Mouse (Mus musculus) heart, embryonic 15.5 days (tissue): Measurements from ENCODE around the gene Polk. TPM values are rescaled to one million over a fixed set of nuclear protein-coding genes. Genes with fewer than 3 reads are reported as not detected.

ENCODE experiments used
- ATAC-seq: fragments of 200-750 bp; cut with Nextera tagmentation; replicated peaks from 2 replicates; pipeline ENCODE4 v1.8.0; 2017; ENCODE audit warnings: low read depth, moderate TSS enrichment; ENCODE audit not compliant: insufficient number of reproducible peaks, insufficient read depth, low FRiP score
- H3K27ac ChIP-seq: fragments of 300-500 bp; sonication (generic); 2 replicates; pipeline ENCODE4 v1.5.1; 2015; ENCODE audit warnings: mild to moderate bottlenecking, inconsistent platforms
- H3K27me3 ChIP-seq: fragments of 300-500 bp; sonication (generic); 2 replicates; pipeline ENCODE4 v1.6.1; 2015; ENCODE audit warnings: inconsistent platforms
- H3K36me3 ChIP-seq: fragments of 300-500 bp; sonication (generic); 2 replicates; pipeline ENCODE4 v1.6.1; 2015; ENCODE audit warnings: mild to moderate bottlenecking, inconsistent platforms
- H3K4me1 ChIP-seq: fragments of 300-500 bp; sonication (generic); replicated peaks from 2 replicates; pipeline ENCODE4 v1.6.1; 2015; ENCODE audit warnings: inconsistent platforms
- H3K4me2 ChIP-seq: fragments of 300-500 bp; sonication (generic); 2 replicates; pipeline ENCODE4 v1.6.1; 2015; ENCODE audit warnings: inconsistent platforms, mild to moderate bottlenecking, moderate library complexity
- H3K4me3 ChIP-seq: fragments of 300-500 bp; sonication (generic); 2 replicates; pipeline ENCODE4 v1.5.1; 2015; ENCODE audit warnings: mild to moderate bottlenecking, inconsistent platforms
- H3K9ac ChIP-seq: fragments of 300-500 bp; sonication (generic); 2 replicates; pipeline ENCODE4 v1.6.1; 2015; ENCODE audit warnings: mild to moderate bottlenecking, inconsistent platforms
- H3K9me3 ChIP-seq: fragments of 300-500 bp; sonication (generic); replicated peaks from 2 replicates; pipeline ENCODE4 v1.6.1; 2016; ENCODE audit warnings: inconsistent platforms
- WGBS: fragments of 180-500 bp; shearing (Covaris S2); methylation state at CpG from one replicate; pipeline ENCODE4 v1.1.7; 2015; ENCODE audit warnings: mixed read lengths; 5-methylcytosine and 5-hydroxymethylcytosine counted together
- polyA plus RNA-seq: library from polyadenylated mRNA; unstranded; fragments of >200 nt; fragmentation: Nextera tagmentation; extraction: Ambion mirVana; gene quantifications from 2 replicates; pipeline ENCODE4 v1.2.1, GENCODE M21; 2015

The Polk gene
- polyA plus RNA-seq, 1 experiment from 2014 or later = 6.4 TPM

GRCm38 (mm10) chr13:96505661-96506060 is 36.7 kb downstream of the Polk start:
- 77% methylated on average over 4 of the region's 4 CpGs for WGBS
- Histone ChIP-seq H3K4me2 (no peak overlapping the region), H3K4me3 (no peak overlapping the region), H3K27ac (no peak overlapping the region), H3K4me1 (peaks cover 10% of the 10 kb centered on the region; the same call in 1 of the 2 replicates), H3K9ac (no peak overlapping the region), H3K9me3 (no peaks in the 10 kb centered on the region), H3K36me3 (peaks cover 3% of the 10 kb centered on the region; the same call in 1 of the 2 replicates), H3K27me3 (no peaks in the 10 kb centered on the region)
- no peak for ATAC-seq

DNA sequence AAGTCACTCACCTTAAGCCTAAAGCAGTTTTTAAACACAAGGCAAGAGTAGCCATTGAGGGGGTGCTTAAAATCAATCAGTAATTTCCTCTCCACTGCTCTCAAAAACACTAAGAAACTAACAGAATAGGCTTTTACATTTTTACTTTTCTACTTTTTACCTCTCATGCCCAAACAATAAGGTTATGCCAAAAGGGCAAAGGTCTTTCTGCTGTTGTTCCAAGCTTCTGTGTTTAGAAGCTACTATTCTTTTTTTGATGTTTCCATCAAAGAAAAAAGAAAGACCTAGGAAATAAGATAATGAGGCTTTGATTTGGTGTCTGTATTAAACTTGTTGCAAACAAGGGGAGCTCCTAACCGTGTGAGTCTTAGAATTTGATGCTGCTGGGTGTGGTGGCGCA is 42.5 kb downstream of the Polk start:
- Histone ChIP-seq H3K4me2 (no peak overlapping the region), H3K27ac (no peak overlapping the region), H3K9ac (no peak overlapping the region), H3K4me3 (no peak overlapping the region), H3K27me3 (no peaks in the 10 kb centered on the region), H3K36me3 (peaks cover 9% of the 10 kb centered on the region; the same call in 1 of the 2 replicates), H3K4me1 (peaks cover 3% of the 10 kb centered on the region; the same call in 1 of the 2 replicates), H3K9me3 (no peaks in the 10 kb centered on the region)
- no peak for ATAC-seq
- 87% methylated on average over 2 of the region's 2 CpGs for WGBS

GRCm38 (mm10) chr13:96496630-96497029 is 45.7 kb downstream of the Polk start:
- Histone ChIP-seq H3K9me3 (no peaks in the 10 kb centered on the region), H3K27me3 (no peaks in the 10 kb centered on the region), H3K4me3 (no peak overlapping the region), H3K36me3 (peaks cover 9% of the 10 kb centered on the region; the same call in 1 of the 2 replicates), H3K27ac (no peak overlapping the region), H3K4me1 (no peaks in the 10 kb centered on the region), H3K4me2 (no peak overlapping the region), H3K9ac (no peak overlapping the region)
- ATAC-seq = no peak
- 80% methylated on average over 8 of the region's 8 CpGs for WGBS

GRCm38 (mm10) chr13:96490433-96490832 is 51.9 kb downstream of the Polk start, which contains the start of gene Gm17622:
Gm17622 (plus strand) TSS chr13:96490733.
- WGBS = 93% methylated on average over 3 of the region's 3 CpGs
- no peak for ATAC-seq

GRCm38 (mm10) chr13:96487968-96488367 is 54.4 kb downstream of the Polk start:
- H3K4me1 ChIP-seq = no peaks in the 10 kb centered on the region
- H3K27ac ChIP-seq = no peak overlapping the region
- no peaks in the 10 kb centered on the region for H3K27me3 ChIP-seq
- H3K9me3 ChIP-seq = no peaks in the 10 kb centered on the region
- no peak overlapping the region for H3K9ac ChIP-seq
- 87% methylated on average over 6 of the region's 6 CpGs for WGBS
- no peak overlapping the region for H3K4me3 ChIP-seq
- ATAC-seq = no peak
- H3K36me3 ChIP-seq = peaks cover 22% of the 10 kb centered on the region
- H3K4me2 ChIP-seq = no peak overlapping the region

More at GRCm38 (mm10) chr13:96490433-96490832, 51.9 kb downstream of the Polk start, which contains the start of gene Gm17622:
- H3K4me1 ChIP-seq = no peaks in the 10 kb centered on the region
- no peak within 1 kb of the TSS for H3K27ac ChIP-seq
- no peaks in the 10 kb centered on the region for H3K27me3 ChIP-seq
- no peak within 1 kb of the TSS for H3K4me2 ChIP-seq
- no peaks in the 10 kb centered on the region for H3K9me3 ChIP-seq
- H3K9ac ChIP-seq = no peak within 1 kb of the TSS
- no peak within 1 kb of the TSS for H3K4me3 ChIP-seq
- peaks cover 15% of the 10 kb centered on the region for H3K36me3 ChIP-seq

DNA sequence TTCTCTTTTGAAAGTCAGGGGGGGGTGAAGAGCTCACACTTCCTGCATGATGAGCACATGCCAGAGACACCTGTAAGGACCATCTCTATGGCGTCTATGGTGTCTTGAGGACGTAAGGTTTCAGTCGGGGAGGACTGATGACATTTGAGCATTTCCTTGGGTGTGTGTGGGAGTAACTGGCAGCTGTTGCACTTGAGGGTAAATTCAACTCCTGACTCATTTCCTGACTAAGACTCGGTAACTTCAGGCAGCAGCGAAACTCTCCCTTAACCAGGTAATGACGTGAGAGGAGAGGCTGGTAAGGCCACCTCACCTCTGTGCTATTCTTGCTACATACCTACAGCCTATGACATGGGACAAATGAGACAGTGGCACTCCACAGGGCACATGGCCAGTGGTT is 55.1 kb downstream of the Polk start:
- no peak for ATAC-seq
- 79% methylated on average over 6 of the region's 6 CpGs for WGBS
- Histone ChIP-seq H3K4me3 (no peak overlapping the region), H3K27ac (no peak overlapping the region), H3K9me3 (no peaks in the 10 kb centered on the region), H3K9ac (no peak overlapping the region), H3K27me3 (no peaks in the 10 kb centered on the region), H3K36me3 (peaks cover 22% of the 10 kb centered on the region), H3K4me2 (no peak overlapping the region), H3K4me1 (no peaks in the 10 kb centered on the region)

GRCm38 (mm10) chr13:96478991-96479390 is 63.4 kb downstream of the Polk start:
- WGBS = 91% methylated on average over 1 of the region's 1 CpGs
- no peak for ATAC-seq
- Histone ChIP-seq H3K9me3 (no peaks in the 10 kb centered on the region), H3K27ac (no peak overlapping the region), H3K27me3 (no peaks in the 10 kb centered on the region), H3K4me2 (no peak overlapping the region), H3K9ac (no peak overlapping the region), H3K4me1 (no peaks in the 10 kb centered on the region), H3K4me3 (no peak overlapping the region), H3K36me3 (no peaks in the 10 kb centered on the region)

GRCm38 (mm10) chr13:96477226-96477625 is 65.2 kb downstream of the Polk start:
- Histone ChIP-seq H3K4me1 (no peaks in the 10 kb centered on the region), H3K4me3 (no peak overlapping the region), H3K27ac (no peak overlapping the region), H3K4me2 (no peak overlapping the region), H3K27me3 (no peaks in the 10 kb centered on the region), H3K9me3 (no peaks in the 10 kb centered on the region), H3K9ac (no peak overlapping the region), H3K36me3 (no peaks in the 10 kb centered on the region)
- WGBS = 80% methylated on average over 4 of the region's 4 CpGs
- no peak for ATAC-seq

DNA sequence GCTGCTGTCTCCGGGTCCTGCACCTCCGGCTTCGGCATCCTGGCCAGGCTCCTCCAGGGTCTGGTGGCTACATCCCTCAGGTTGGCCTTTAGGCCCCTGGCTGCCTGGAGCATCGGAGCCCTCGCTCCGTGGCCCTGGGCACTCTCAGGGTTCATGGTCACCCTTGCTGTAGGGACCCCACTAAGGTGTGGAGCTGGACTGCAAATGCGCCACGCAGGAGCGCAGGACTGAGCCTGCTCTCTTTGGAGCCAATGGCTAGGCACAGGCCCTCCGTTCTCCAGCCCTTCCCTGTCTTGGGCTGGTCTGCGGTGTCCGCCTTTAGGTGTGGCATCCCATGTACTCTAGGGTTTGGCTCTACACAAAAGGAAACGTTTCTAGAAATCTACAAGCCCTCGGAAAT is 71.4 kb downstream of the Polk start, which contains the start of gene Ankdd1b:
Gene Ankdd1b, minus strand, starts transcription at position 242 of the 400 bp plus-strand sequence.
- Histone ChIP-seq H3K4me1 (no peaks in the 10 kb centered on the region), H3K9me3 (no peaks in the 10 kb centered on the region), H3K36me3 (no peaks in the 10 kb centered on the region), H3K9ac (no peak within 1 kb of the TSS), H3K4me2 (no peak within 1 kb of the TSS), H3K4me3 (no peak within 1 kb of the TSS), H3K27me3 (no peaks in the 10 kb centered on the region), H3K27ac (no peak within 1 kb of the TSS)
- WGBS = 85% methylated on average over 14 of the region's 14 CpGs
- ATAC-seq = no peak

DNA sequence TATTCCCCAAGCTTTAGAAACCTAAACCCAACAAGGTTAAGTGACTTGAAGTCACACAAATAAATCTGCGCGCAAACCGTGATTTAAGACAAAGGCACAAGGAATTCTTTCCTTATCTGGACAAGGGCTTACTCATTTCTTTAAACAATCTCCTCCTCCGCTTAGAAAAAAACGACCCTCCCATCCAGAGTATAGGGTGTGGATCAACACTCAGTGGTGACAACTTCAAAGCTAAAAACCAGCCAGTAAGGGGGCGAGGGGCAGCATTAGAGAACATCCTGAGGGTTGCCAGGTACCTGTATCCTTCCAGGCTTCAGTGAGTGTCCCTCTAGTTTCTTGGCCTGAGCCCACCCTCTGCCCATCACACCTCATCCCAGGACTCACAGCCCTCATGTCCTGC is 71.8 kb downstream of the Polk start:
- H3K27ac ChIP-seq = no peak overlapping the region
- ATAC-seq = no peak
- H3K4me1 ChIP-seq = no peaks in the 10 kb centered on the region
- H3K9me3 ChIP-seq = no peaks in the 10 kb centered on the region
- no peaks in the 10 kb centered on the region for H3K36me3 ChIP-seq
- WGBS = 56% methylated on average over 6 of the region's 6 CpGs
- H3K4me3 ChIP-seq = no peak overlapping the region
- H3K27me3 ChIP-seq = no peaks in the 10 kb centered on the region
- H3K9ac ChIP-seq = no peak overlapping the region
- H3K4me2 ChIP-seq = no peak overlapping the region

- H3K27ac ChIP-seq = no peak overlapping the region
- H3K4me2 ChIP-seq = no peak overlapping the region
- no peaks in the 10 kb centered on the region for H3K9me3 ChIP-seq
- no peak overlapping the region for H3K4me3 ChIP-seq
- no peak overlapping the region for H3K9ac ChIP-seq
- no peaks in the 10 kb centered on the region for H3K36me3 ChIP-seq
- H3K27me3 ChIP-seq = no peaks in the 10 kb centered on the region
- no peaks in the 10 kb centered on the region for H3K4me1 ChIP-seq
- ATAC-seq = no peak
- 83% methylated on average over 5 of the region's 5 CpGs for WGBS
These were observed 73.7 kb downstream of the Polk start for GRCm38 (mm10) chr13:96468678-96469077.

DNA sequence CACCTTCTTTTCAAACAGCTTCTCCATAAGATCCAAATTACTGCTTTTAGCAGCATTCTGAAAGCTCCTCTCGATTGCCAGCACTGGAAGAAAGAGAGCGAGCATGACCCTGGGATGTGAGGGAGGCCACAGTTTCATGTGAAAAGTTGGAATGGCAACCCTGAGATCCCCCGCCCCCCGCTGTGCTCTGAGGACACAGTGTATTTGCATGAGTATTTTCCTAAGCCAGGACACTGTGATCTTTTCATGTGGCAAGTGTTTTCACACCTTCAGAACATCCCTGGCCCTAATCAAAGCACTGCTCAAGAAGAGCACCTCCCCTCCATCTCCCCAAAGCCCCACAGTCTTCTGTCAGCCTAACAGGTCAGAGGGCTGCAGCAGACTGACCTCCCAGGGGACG is 77.1 kb downstream of the Polk start:
- Histone ChIP-seq H3K9me3 (no peaks in the 10 kb centered on the region), H3K27ac (no peak overlapping the region), H3K9ac (no peak overlapping the region), H3K4me2 (no peak overlapping the region), H3K4me3 (no peak overlapping the region), H3K4me1 (no peaks in the 10 kb centered on the region), H3K36me3 (no peaks in the 10 kb centered on the region), H3K27me3 (no peaks in the 10 kb centered on the region)
- 62% methylated on average over 5 of the region's 5 CpGs for WGBS
- no peak for ATAC-seq
